Mouse (Mus musculus) C2C12 (cell line): ENCODE measurements around the gene Olfr694. TPM values are rescaled to one million over a fixed set of nuclear protein-coding genes. Genes with fewer than 3 reads are reported as not detected.
"Not testable (repeated sequence)": the region's sequence is repeated elsewhere in the genome, so short reads cannot be mapped to it uniquely, and the experiment has no call there.

Experiments
- H3K27me3 ChIP-seq: one replicate; pipeline ENCODE4 v1.6.1; 2011; ENCODE audit not compliant: control insufficient read depth, insufficient read depth, insufficient read length
- H3K36me3 ChIP-seq: one replicate; pipeline ENCODE4 v1.6.1; 2011; ENCODE audit not compliant: control insufficient read depth, insufficient read depth
- H3K4me3 ChIP-seq: one replicate; pipeline ENCODE4 v1.5.1; 2011; ENCODE audit warnings: mild to moderate bottlenecking, control low read depth; ENCODE audit not compliant: poor library complexity, insufficient read depth, severe bottlenecking
- H3K79me2 ChIP-seq: one replicate; pipeline ENCODE4 v1.6.1; 2011; ENCODE audit not compliant: control insufficient read depth, insufficient read depth
- H3K79me3 ChIP-seq: one replicate; pipeline ENCODE4 v1.6.1; 2011; ENCODE audit warnings: low read depth, control low read depth
- H3ac ChIP-seq: one replicate; pipeline ENCODE3; 2011; ENCODE audit warnings: low read depth; ENCODE audit not compliant: control insufficient read depth, insufficient read length
- CEBPB ChIP-seq: IDR thresholded peaks from one replicate; pipeline ENCODE4 v1.6.1; 2011; ENCODE audit warnings: low read depth, mild to moderate bottlenecking, control low read depth, moderate library complexity
- CTCF ChIP-seq: IDR thresholded peaks from one replicate; pipeline ENCODE4 v1.5.1; 2011; ENCODE audit not compliant: control insufficient read depth, insufficient read depth, insufficient read length
- FOSL1 ChIP-seq: IDR thresholded peaks from one replicate; pipeline ENCODE4 v1.8.0; 2011; ENCODE audit warnings: mild to moderate bottlenecking, low read length; ENCODE audit not compliant: poor library complexity, insufficient read depth, severe bottlenecking
- MAX ChIP-seq: IDR thresholded peaks from one replicate; pipeline ENCODE4 v1.6.1; 2011; ENCODE audit warnings: mild to moderate bottlenecking, control low read depth
- MYOD1 ChIP-seq: IDR thresholded peaks from one replicate; pipeline ENCODE4 v1.6.1; 2011; ENCODE audit warnings: low read depth; ENCODE audit not compliant: control insufficient read depth, insufficient read length
- MYOG ChIP-seq: IDR thresholded peaks from one replicate; pipeline ENCODE4 v1.6.1; 2011; ENCODE audit not compliant: control insufficient read depth, insufficient read length; ENCODE audit errors: extremely low read depth
- USF1 ChIP-seq: IDR thresholded peaks from one replicate; pipeline ENCODE4 v1.6.1; 2011; ENCODE audit warnings: low read depth, mild to moderate bottlenecking, control low read depth, moderate library complexity
- long read RNA-seq, 2 experiments: library from polyadenylated mRNA; unstranded; transcript quantifications; one replicate each; pipeline ENCODE4 v2.0.0; 2019 to 2020
- polyA plus RNA-seq: library from polyadenylated mRNA; unstranded; fragments of >200 nt; fragmentation: generic; extraction: Trizol; gene quantifications from one replicate; pipeline ENCODE4 v1.2.1, GENCODE M21; 2012; ENCODE audit warnings: missing spikeins

Olfr694 gene
- not detected for polyA plus RNA-seq
- long read RNA-seq, experiment 1 = 0 reads
- long read RNA-seq, experiment 2 = 0 reads

GRCm38 (mm10) chr7:106691714-106692113 lies at the start of gene Olfr694:
Gene Olfr694, minus strand, starts transcription at chr7:106691814.
- H3K36me3 ChIP-seq = no peaks in the 10 kb centered on the region
- no peaks in the 10 kb centered on the region for H3K79me2 ChIP-seq
- H3K4me3 ChIP-seq = no peak within 1 kb of the TSS
- H3K27me3 ChIP-seq = no peaks in the 10 kb centered on the region
- no peak within 1 kb of the TSS for H3ac ChIP-seq
- H3K79me3 ChIP-seq = no peaks in the 10 kb centered on the region
- TF ChIP-seq CTCF (no peak), MAX (no peak), CEBPB (no peak), MYOG (no peak), MYOD1 (no peak), FOSL1 (no peak), USF1 (no peak)

GRCm38 (mm10) chr7:106737028-106737427 lies 45.4 kb upstream of the Olfr694 start:
- H3K79me2 ChIP-seq = no peaks in the 10 kb centered on the region
- H3ac ChIP-seq = no peak overlapping the region
- no peaks in the 10 kb centered on the region for H3K36me3 ChIP-seq
- no peaks in the 10 kb centered on the region for H3K79me3 ChIP-seq
- H3K4me3 ChIP-seq = no peak overlapping the region
- TF ChIP-seq MYOG (no peak), MYOD1 (no peak), CEBPB (no peak), MAX (no peak), FOSL1 (no peak), CTCF (no peak)
- H3K27me3 ChIP-seq = no peaks in the 10 kb centered on the region

GRCm38 (mm10) chr7:106733717-106734116 lies 42.1 kb upstream of the Olfr694 start:
- H3K79me3 ChIP-seq = no peaks in the 10 kb centered on the region
- no peaks in the 10 kb centered on the region for H3K36me3 ChIP-seq
- no peaks in the 10 kb centered on the region for H3K79me2 ChIP-seq
- no peak overlapping the region for H3K4me3 ChIP-seq
- no peaks in the 10 kb centered on the region for H3K27me3 ChIP-seq
- TF ChIP-seq CTCF (no peak), MAX (no peak), FOSL1 (no peak), USF1 (no peak), MYOD1 (no peak), MYOG (no peak), CEBPB (no peak)
- no peak overlapping the region for H3ac ChIP-seq

- H3K36me3 ChIP-seq, H3K79me3 ChIP-seq, H3ac ChIP-seq, H3K79me2 ChIP-seq, H3K27me3 ChIP-seq, H3K4me3 ChIP-seq: not testable (repeated sequence)
Measured at GRCm38 (mm10) chr7:106725654-106726053, 34.0 kb upstream of the Olfr694 start.

GRCm38 (mm10) chr7:106716296-106716695 lies 24.7 kb upstream of the Olfr694 start, which contains the start of gene Olfr695:
Gene Olfr695, minus strand, starts transcription at chr7:106716396.
- H3ac ChIP-seq = no peak within 1 kb of the TSS
- TF ChIP-seq CTCF = no peak
- TF ChIP-seq USF1 = no peak
- no peak for TF ChIP-seq FOSL1
- no peak for TF ChIP-seq CEBPB
- no peak for TF ChIP-seq MYOG
- no peak for TF ChIP-seq MAX
- TF ChIP-seq MYOD1 = no peak
- no peaks in the 10 kb centered on the region for H3K27me3 ChIP-seq
- no peaks in the 10 kb centered on the region for H3K36me3 ChIP-seq
- no peaks in the 10 kb centered on the region for H3K79me2 ChIP-seq
- no peak within 1 kb of the TSS for H3K4me3 ChIP-seq
- H3K79me3 ChIP-seq = no peaks in the 10 kb centered on the region

- no peaks in the 10 kb centered on the region for H3K36me3 ChIP-seq
- no peaks in the 10 kb centered on the region for H3K27me3 ChIP-seq
- no peaks in the 10 kb centered on the region for H3K79me3 ChIP-seq
- TF ChIP-seq CTCF (no peak), MYOG (no peak), FOSL1 (no peak), USF1 (no peak), MYOD1 (no peak), MAX (no peak), CEBPB (no peak)
- no peak overlapping the region for H3K4me3 ChIP-seq
- no peaks in the 10 kb centered on the region for H3K79me2 ChIP-seq
- H3ac ChIP-seq = no peak overlapping the region
Measured at GRCm38 (mm10) chr7:106711463-106711862, 19.8 kb upstream of the Olfr694 start.

- not testable (repeated sequence) for H3K79me3 ChIP-seq, H3K79me2 ChIP-seq, H3K27me3 ChIP-seq, H3K4me3 ChIP-seq, H3K36me3 ChIP-seq, H3ac ChIP-seq
Measured at GRCm38 (mm10) chr7:106707705-106708104, 16.1 kb upstream of the Olfr694 start.
